Mouse (Mus musculus) layer of hippocampus, postnatal 36 days (tissue): ENCODE measurements around the gene Wnk4. TPM values are rescaled to one million over a fixed set of nuclear protein-coding genes. Genes with fewer than 3 reads are reported as not detected.

Experiments
- DNase-seq, 2 experiments: peaks; one replicate each; pipeline ENCODE4 v3.0.0; 2022
- total RNA-seq, 2 experiments: library from RNA; stranded (reverse); gene quantifications; 2 replicates each; pipeline ENCODE4 v1.2.3; 2021

Gene Wnk4
- total RNA-seq, 2 experiments from 2014 or later: 6.4 to 8.3 TPM

GRCm38 (mm10) chr11:101277381-101278222 is 17.2 kb downstream of the Wnk4 start:
- peak in 1 of 2 experiments; percentile 30 for DNase-seq

GRCm38 (mm10) chr11:101278223-101279192 is 18.1 kb downstream of the Wnk4 start, which contains the start of the genes Cntd1 and Coa3:
Gene Cntd1, plus strand, starts transcription at chr11:101279012.
Gene Coa3, minus strand, starts transcription at chr11:101279114.
- peak; percentile 81 to 84 for DNase-seq

GRCm38 (mm10) chr11:101279193-101279569 is 18.8 kb downstream of the Wnk4 start:
- DNase-seq: no peak

- no peak for DNase-seq
Observed at GRCm38 (mm10) chr11:101280837-101281236, 20.5 kb downstream of the Wnk4 start.

GRCm38 (mm10) chr11:101282896-101283295 is 22.5 kb downstream of the Wnk4 start:
- no peak for DNase-seq

GRCm38 (mm10) chr11:101283805-101284204 is 23.4 kb downstream of the Wnk4 start:
- DNase-seq: no peak

GRCm38 (mm10) chr11:101287306-101287705 is 26.9 kb downstream of the Wnk4 start:
- DNase-seq: no peak

GRCm38 (mm10) chr11:101291231-101291630 is 30.9 kb downstream of the Wnk4 start:
- no peak for DNase-seq

GRCm38 (mm10) chr11:101295191-101295590 is 34.8 kb downstream of the Wnk4 start:
- DNase-seq: no peak

- DNase-seq: no peak
Observed at GRCm38 (mm10) chr11:101300881-101301280, 40.5 kb downstream of the Wnk4 start.

GRCm38 (mm10) chr11:101301299-101302003 is 41.1 kb downstream of the Wnk4 start:
- no peak for DNase-seq

- peak; percentile 95 to 96 for DNase-seq
Observed at GRCm38 (mm10) chr11:101302004-101302798, 41.8 kb downstream of the Wnk4 start, which contains the start of gene Becn1. Gene Becn1, minus strand, starts transcription at chr11:101302286.

- no peak for DNase-seq
Observed at GRCm38 (mm10) chr11:101307744-101308143, 47.4 kb downstream of the Wnk4 start.

GRCm38 (mm10) chr11:101311083-101311482 is 50.7 kb downstream of the Wnk4 start:
- DNase-seq: no peak

- DNase-seq: no peak
Observed at GRCm38 (mm10) chr11:101312150-101312549, 51.8 kb downstream of the Wnk4 start.

GRCm38 (mm10) chr11:101314567-101314966 is 54.2 kb downstream of the Wnk4 start:
- DNase-seq: no peak

GRCm38 (mm10) chr11:101315082-101315650 is 54.8 kb downstream of the Wnk4 start:
- no peak for DNase-seq

- peak; percentile 93 to 94 for DNase-seq
Observed at GRCm38 (mm10) chr11:101315665-101316500, 55.5 kb downstream of the Wnk4 start, which contains the start of gene Psme3. Gene Psme3, plus strand, starts transcription at chr11:101316213.

GRCm38 (mm10) chr11:101316501-101316917 is 56.1 kb downstream of the Wnk4 start:
- no peak for DNase-seq

- DNase-seq: peak; percentile 72 to 73
Observed at GRCm38 (mm10) chr11:101323609-101324008, 63.2 kb downstream of the Wnk4 start.
